Mouse (Mus musculus): ENCODE results near the gene Atox1. TPM values are rescaled to one million over a fixed set of nuclear protein-coding genes. Genes with fewer than 3 reads are reported as not detected.
"Not testable (repeated sequence)": the region's sequence is repeated elsewhere in the genome, so short reads cannot be mapped to it uniquely, and the experiment has no call there.

Gene Atox1
- polyA plus RNA-seq, 1 experiment from 2014 or later: 264 TPM

GRCm38 (mm10) chr11:55423756-55424155 is 37.3 kb downstream of the Atox1 start:
- H3K4me1 ChIP-seq (replicated peaks): peaks cover 62% of the 10 kb centered on the region

DNA sequence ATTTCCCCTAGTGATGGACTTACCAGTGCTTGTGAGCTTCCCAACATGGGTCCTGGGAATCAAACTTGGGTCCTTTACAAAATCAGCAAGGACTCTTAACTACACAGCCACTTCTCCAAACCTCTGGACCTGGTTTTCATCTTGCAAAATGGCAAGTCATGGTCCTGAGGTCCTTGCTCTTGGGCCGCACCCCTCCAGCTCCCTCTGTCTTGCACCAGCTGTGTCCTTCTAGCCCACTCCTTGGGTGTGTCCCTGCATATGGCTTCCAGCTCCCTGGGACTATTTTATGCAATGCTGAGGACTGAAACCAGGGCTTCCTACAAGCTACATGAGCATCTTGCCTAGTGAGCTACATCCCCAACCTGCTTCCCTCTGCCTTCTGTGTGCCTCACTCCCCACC is 38.1 kb downstream of the Atox1 start, which contains the start of gene Sparc:
Gene Sparc, minus strand, starts transcription at position 206 of the 400 bp plus-strand sequence.
- ATAC-seq (ENCODE audit: insufficient number of reproducible peaks, insufficient read depth, low FRiP score, low TSS enrichment, low read depth): no peak
- H3K27me3 ChIP-seq: no peaks in the 10 kb centered on the region; the same call in 1 of the 2 replicates
- WGBS: 97% methylated on average over 1 of the region's 1 CpGs
- H3K4me1 ChIP-seq (replicated peaks): peaks cover 60% of the 10 kb centered on the region
- no peak within 1 kb of the TSS for H3K9ac ChIP-seq (replicated peaks)
- no peaks in the 10 kb centered on the region for H3K36me3 ChIP-seq
- H3K27ac ChIP-seq: peak within 1 kb of the TSS; percentile 92
- no peaks in the 10 kb centered on the region for H3K9me3 ChIP-seq
- no peak within 1 kb of the TSS for H3K4me3 ChIP-seq (replicated peaks)
- no peak within 1 kb of the TSS for H3K4me2 ChIP-seq

More at GRCm38 (mm10) chr11:55423756-55424155, 37.3 kb downstream of the Atox1 start:
- H3K4me2 ChIP-seq: no peak overlapping the region
- H3K27ac ChIP-seq: peak overlapping the region; percentile 92
- no peaks in the 10 kb centered on the region for H3K36me3 ChIP-seq
- no peaks in the 10 kb centered on the region for H3K9me3 ChIP-seq
- 30% methylated on average over 4 of the region's 4 CpGs for WGBS
- H3K9ac ChIP-seq (replicated peaks): no peak overlapping the region
- ATAC-seq (ENCODE audit: insufficient number of reproducible peaks, insufficient read depth, low FRiP score, low TSS enrichment, low read depth): 0 out of 2 replicates have a peak, but pooled peaks have one; percentile 35
- H3K4me3 ChIP-seq (replicated peaks): no peak overlapping the region
- no peaks in the 10 kb centered on the region; the same call in 1 of the 2 replicates for H3K27me3 ChIP-seq

GRCm38 (mm10) chr11:55419678-55420307 is 41.2 kb downstream of the Atox1 start:
- Histone ChIP-seq H3K4me3 (replicated peaks) (peak overlapping the region; percentile 58), H3K4me1 (replicated peaks) (peaks cover 57% of the 10 kb centered on the region), H3K36me3 (0 out of 2 replicates have a peak, but pooled peaks cover 4% of the 10 kb centered on the region), H3K4me2 (peak overlapping the region; percentile 63), H3K9me3 (no peaks in the 10 kb centered on the region), H3K27ac (peak overlapping the region; percentile 94), H3K9ac (replicated peaks) (peak overlapping the region; percentile 77), H3K27me3 (no peaks in the 10 kb centered on the region; the same call in 1 of the 2 replicates)
- ATAC-seq (ENCODE audit: insufficient number of reproducible peaks, insufficient read depth, low FRiP score, low TSS enrichment, low read depth): peak; percentile 86
- 3% methylated on average over 9 of the region's 9 CpGs for WGBS

DNA sequence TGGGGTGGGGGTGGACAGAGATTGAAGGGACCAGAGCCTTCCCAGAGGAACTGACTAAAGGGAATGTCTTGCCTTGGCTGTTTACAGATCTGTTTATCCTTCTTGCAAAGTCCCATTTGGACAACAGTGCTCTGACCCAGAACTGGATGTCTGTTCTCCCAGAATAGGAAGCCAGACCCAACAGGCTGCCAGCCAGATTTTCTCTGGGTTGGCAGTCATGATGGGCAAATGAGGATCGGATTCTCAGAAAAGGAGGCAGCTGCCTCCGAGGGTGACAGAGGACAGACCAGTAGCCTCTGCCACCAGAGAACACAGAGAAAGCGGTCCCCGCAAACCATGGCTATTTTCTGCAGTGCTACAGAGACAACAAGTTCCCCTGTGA is 41.8 kb downstream of the Atox1 start:
- H3K4me1 ChIP-seq (replicated peaks): peaks cover 55% of the 10 kb centered on the region
- no peak for ATAC-seq (ENCODE audit: insufficient number of reproducible peaks, insufficient read depth, low FRiP score, low TSS enrichment, low read depth)
- 14% methylated on average over 4 of the region's 4 CpGs for WGBS
- H3K27me3 ChIP-seq: no peaks in the 10 kb centered on the region; the same call in 1 of the 2 replicates
- 0 out of 2 replicates have a peak, but pooled peaks cover 4% of the 10 kb centered on the region for H3K36me3 ChIP-seq
- no peaks in the 10 kb centered on the region for H3K9me3 ChIP-seq
- H3K27ac ChIP-seq: peak overlapping the region; percentile 94
- peak overlapping the region; percentile 63 for H3K4me2 ChIP-seq
- H3K9ac ChIP-seq (replicated peaks): peak overlapping the region; percentile 77
- peak overlapping the region; percentile 58 for H3K4me3 ChIP-seq (replicated peaks)

DNA sequence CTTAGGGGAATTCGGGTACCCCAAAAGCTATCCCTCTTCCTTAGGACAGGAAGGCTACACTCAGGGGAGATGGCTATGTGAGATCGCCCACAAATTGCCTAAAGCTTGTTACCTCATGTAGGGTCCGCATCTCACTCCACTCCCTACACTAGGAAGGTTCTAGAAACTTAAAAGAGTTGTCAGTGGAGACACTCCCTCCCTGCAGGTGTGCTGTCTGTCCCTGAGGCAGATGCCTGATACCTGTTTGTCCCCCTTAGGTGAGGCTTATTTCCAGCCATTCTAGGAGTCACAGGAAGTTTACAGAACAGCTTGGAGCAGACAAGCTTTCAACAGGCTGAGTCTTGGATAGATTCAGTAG is 42.4 kb downstream of the Atox1 start:
- H3K9me3 ChIP-seq: no peaks in the 10 kb centered on the region
- peak overlapping the region; percentile 63 for H3K4me2 ChIP-seq
- H3K27me3 ChIP-seq: no peaks in the 10 kb centered on the region; the same call in 1 of the 2 replicates
- H3K4me1 ChIP-seq (replicated peaks): peaks cover 50% of the 10 kb centered on the region
- ATAC-seq (ENCODE audit: insufficient number of reproducible peaks, insufficient read depth, low FRiP score, low TSS enrichment, low read depth): no peak
- peak overlapping the region; percentile 77 for H3K9ac ChIP-seq (replicated peaks)
- H3K27ac ChIP-seq: peak overlapping the region; percentile 94
- H3K4me3 ChIP-seq (replicated peaks): peak overlapping the region; percentile 58
- peaks cover 5% of the 10 kb centered on the region; the same call in 1 of the 2 replicates for H3K36me3 ChIP-seq
- 16% methylated on average over 3 of the region's 3 CpGs for WGBS

DNA sequence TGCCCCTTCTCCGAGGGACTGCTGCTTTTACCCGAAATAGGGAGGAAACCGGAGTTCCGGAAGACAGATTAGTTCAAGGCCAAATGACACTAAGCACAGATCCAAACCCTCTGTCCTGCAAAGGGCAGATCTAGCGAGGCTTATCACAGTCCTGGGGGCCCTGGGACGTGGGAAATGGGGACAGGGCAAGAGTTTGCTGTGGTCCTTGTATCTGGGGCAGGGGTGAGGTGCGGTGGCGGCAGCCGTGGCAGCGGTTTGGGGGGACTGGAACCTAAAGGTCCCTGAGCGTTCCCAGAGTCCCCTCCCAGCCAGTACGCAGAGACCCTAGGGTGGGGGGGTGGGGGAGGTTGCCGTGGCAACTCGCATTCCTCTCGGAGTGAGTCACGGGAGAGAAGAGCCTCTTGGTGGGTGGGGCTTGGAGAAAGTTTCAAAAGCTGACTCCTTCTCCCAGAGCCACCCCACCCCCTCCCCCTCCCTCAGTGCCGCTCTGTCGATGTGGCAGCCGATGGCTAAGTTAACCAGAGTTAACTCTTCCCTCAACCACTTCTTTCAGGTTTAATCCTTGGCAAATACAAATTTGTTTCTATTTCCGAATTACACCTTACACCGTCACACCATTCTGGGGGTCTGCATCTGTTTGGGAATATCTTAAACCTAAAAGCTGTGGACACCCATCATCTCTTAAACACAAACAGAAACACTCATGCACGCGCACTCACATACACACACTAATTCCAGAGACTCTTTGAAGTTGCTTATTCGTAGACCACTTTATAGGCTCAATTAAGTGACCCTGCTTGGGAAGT is 42.9 kb downstream of the Atox1 start:
- H3K4me2 ChIP-seq: peak overlapping the region; percentile 63
- peaks cover 45% of the 10 kb centered on the region for H3K4me1 ChIP-seq (replicated peaks)
- ATAC-seq (ENCODE audit: insufficient number of reproducible peaks, insufficient read depth, low FRiP score, low TSS enrichment, low read depth): no peak; the same call in 1 of the 2 replicates
- peak overlapping the region; percentile 77 for H3K9ac ChIP-seq (replicated peaks)
- peak overlapping the region; percentile 94 for H3K27ac ChIP-seq
- no peaks in the 10 kb centered on the region for H3K9me3 ChIP-seq
- H3K36me3 ChIP-seq: peaks cover 11% of the 10 kb centered on the region; the same call in 1 of the 2 replicates
- WGBS: under 1% methylated on average over 24 of the region's 24 CpGs
- H3K27me3 ChIP-seq: no peaks in the 10 kb centered on the region; the same call in 1 of the 2 replicates
- H3K4me3 ChIP-seq (replicated peaks): peak overlapping the region; percentile 58

GRCm38 (mm10) chr11:55416609-55417265 is 44.3 kb downstream of the Atox1 start:
- no peaks in the 10 kb centered on the region for H3K27me3 ChIP-seq
- no peak overlapping the region for H3K4me3 ChIP-seq (replicated peaks)
- H3K9me3 ChIP-seq: no peaks in the 10 kb centered on the region
- H3K9ac ChIP-seq (replicated peaks): no peak overlapping the region
- H3K27ac ChIP-seq: peak overlapping the region; percentile 73; the same call in 1 of the 2 replicates
- 70% methylated on average over 6 of the region's 6 CpGs for WGBS
- H3K4me2 ChIP-seq: peak overlapping the region; percentile 63
- peaks cover 23% of the 10 kb centered on the region for H3K36me3 ChIP-seq
- H3K4me1 ChIP-seq (replicated peaks): peaks cover 48% of the 10 kb centered on the region
- ATAC-seq (ENCODE audit: insufficient number of reproducible peaks, insufficient read depth, low FRiP score, low TSS enrichment, low read depth): no peak

DNA sequence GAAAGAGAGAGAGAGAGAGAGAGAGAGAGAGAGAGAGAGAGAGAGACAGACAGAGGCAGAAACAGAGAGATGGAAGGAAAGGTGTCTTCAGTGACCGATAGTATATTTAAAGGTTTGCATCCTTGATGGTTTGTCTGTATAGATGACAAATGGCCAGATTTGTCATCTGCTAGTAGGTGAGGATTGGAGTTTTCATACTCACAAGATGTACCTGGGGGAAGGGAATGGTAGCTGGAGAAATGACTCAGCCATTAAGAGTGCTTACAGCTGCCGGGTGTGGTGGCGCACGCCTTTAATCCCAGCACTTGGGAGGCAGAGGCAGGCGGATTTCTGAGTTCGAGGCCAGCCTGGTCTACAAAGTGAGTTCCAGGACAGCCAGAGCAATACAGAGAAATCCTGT is 45.3 kb downstream of the Atox1 start:
- H3K27ac ChIP-seq; H3K27me3 ChIP-seq; H3K9ac ChIP-seq (replicated peaks); H3K4me3 ChIP-seq (replicated peaks); ATAC-seq (ENCODE audit: insufficient number of reproducible peaks, insufficient read depth, low FRiP score, low TSS enrichment, low read depth); H3K9me3 ChIP-seq: not testable (repeated sequence)
- Histone ChIP-seq H3K4me2 (0 out of 2 replicates have a peak overlapping the region, but pooled peaks have one; percentile 1), H3K4me1 (replicated peaks) (peaks cover 48% of the 10 kb centered on the region), H3K36me3 (peaks cover 24% of the 10 kb centered on the region)
- 89% methylated on average over 6 of the region's 6 CpGs for WGBS

- no peaks in the 10 kb centered on the region for H3K9me3 ChIP-seq
- peaks cover 42% of the 10 kb centered on the region for H3K4me1 ChIP-seq (replicated peaks)
- no peak overlapping the region for H3K9ac ChIP-seq (replicated peaks)
- H3K4me2 ChIP-seq: 0 out of 2 replicates have a peak overlapping the region, but pooled peaks have one; percentile 1
- peaks cover 24% of the 10 kb centered on the region for H3K36me3 ChIP-seq
- H3K4me3 ChIP-seq (replicated peaks): no peak overlapping the region
- WGBS: 35% methylated on average over 9 of the region's 9 CpGs
- H3K27me3 ChIP-seq: no peaks in the 10 kb centered on the region
- H3K27ac ChIP-seq: no peak overlapping the region
- ATAC-seq (ENCODE audit: insufficient number of reproducible peaks, insufficient read depth, low FRiP score, low TSS enrichment, low read depth): no peak
Measured at GRCm38 (mm10) chr11:55415036-55415704, 45.9 kb downstream of the Atox1 start.

- Histone ChIP-seq H3K4me1 (replicated peaks) (peaks cover 33% of the 10 kb centered on the region), H3K9ac (replicated peaks) (no peak overlapping the region), H3K4me2 (no peak overlapping the region), H3K36me3 (peaks cover 32% of the 10 kb centered on the region), H3K9me3 (no peaks in the 10 kb centered on the region), H3K27me3 (no peaks in the 10 kb centered on the region), H3K4me3 (replicated peaks) (no peak overlapping the region), H3K27ac (no peak overlapping the region)
- no peak for ATAC-seq (ENCODE audit: insufficient number of reproducible peaks, insufficient read depth, low FRiP score, low TSS enrichment, low read depth)
- 67% methylated on average over 5 of the region's 5 CpGs for WGBS
Measured at GRCm38 (mm10) chr11:55414314-55414713, 46.7 kb downstream of the Atox1 start.
